ENCODE assay signal across 8 mouse cellular contexts in genomic region chr15:83563327-83563856, GRCm38 (mm10). TPM values are rescaled to one million over a fixed set of nuclear protein-coding genes. Genes with fewer than 3 reads are reported as not detected.
DNase-seq lines count a peak whose midpoint lies in the region; ATAC-seq and TF ChIP-seq lines count a peak whose summit lies in the region.

Gene Tspo (plus strand): TSS chr15:83563592.
Gene Mcat (minus strand): TSS chr15:83563787.

- no peaks in the 10 kb centered on the region for H3K27me3 ChIP-seq in liver, embryonic 15.5 days
- H3K27me3 ChIP-seq in neural tube, embryonic 13.5 days: peaks cover 35% of the 10 kb centered on the region

- no peak for DNase-seq in ES-E14 (ENCODE audit: low read depth, low spot score)
- peak; percentile 60 to 65 for DNase-seq in gastrocnemius, postnatal 36 days
- DNase-seq in urinary bladder, adult 18-20 months (ENCODE audit: low spot score in 2 of 2): peak; percentile 59 to 76
- DNase-seq in cerebellum, adult 9-11 months: no peak

- H3K4me2 ChIP-seq in liver, embryonic 15.5 days: peak within 1 kb of the TSS; percentile 91
- peak within 1 kb of the TSS; percentile 70 for H3K4me2 ChIP-seq in neural tube, embryonic 13.5 days

- TF ChIP-seq POLR2A in bone marrow, adult 2 months (IDR thresholded peaks at IDR 0.05; ENCODE audit: borderline replicate concordance, control insufficient read depth, low read depth, low read length): peak; percentile 87; the same call in 1 of the 2 replicates

- intact Hi-C loops in gastrocnemius, postnatal 36 days (cut with DNase I): no loop called here

- peak within 1 kb of the TSS; percentile 27 for H3K27ac ChIP-seq in ES-E14 (ENCODE audit: insufficient read depth, low read depth, low read length, poor library complexity, severe bottlenecking)
- H3K27ac ChIP-seq in bone marrow, adult 2 months (ENCODE audit: control insufficient read depth, insufficient read depth, low read depth, low read length, poor library complexity): peak within 1 kb of the TSS; percentile 92
- peak within 1 kb of the TSS; percentile 93 for H3K27ac ChIP-seq in liver, embryonic 15.5 days (replicated peaks)
- no peak within 1 kb of the TSS for H3K27ac ChIP-seq in neural tube, embryonic 13.5 days (replicated peaks)

- H3K4me1 ChIP-seq in ES-E14 (ENCODE audit: control insufficient read depth in 2 of 2, insufficient read depth in 2 of 2, low read length in 2 of 2, poor library complexity in 1 of 2): peaks cover 2 to 23% of the 10 kb centered on the region in 2 experiments; a peak in 1 of 4 replicates
- peaks cover 5% of the 10 kb centered on the region for H3K4me1 ChIP-seq in bone marrow, adult 2 months (ENCODE audit: control insufficient read depth, insufficient read depth, low read length)
- H3K4me1 ChIP-seq in liver, embryonic 15.5 days (replicated peaks): peaks cover 65% of the 10 kb centered on the region
- peaks cover 20% of the 10 kb centered on the region for H3K4me1 ChIP-seq in neural tube, embryonic 13.5 days (replicated peaks)

- ATAC-seq in inflammation-experienced regulatory T-cells, adult 6 months: peak; percentile 49
- ATAC-seq in liver, embryonic 15.5 days (ENCODE audit: insufficient read depth): peak; percentile 82
- ATAC-seq in neural tube, embryonic 13.5 days (ENCODE audit: low read depth): no peak

- peak within 1 kb of the TSS; percentile 49 for H3K9ac ChIP-seq in ES-E14 (ENCODE audit: insufficient read depth, low read depth, low read length, poor library complexity, severe bottlenecking)
- peak within 1 kb of the TSS; percentile 76 for H3K9ac ChIP-seq in liver, embryonic 15.5 days
- peak within 1 kb of the TSS; percentile 66 for H3K9ac ChIP-seq in neural tube, embryonic 13.5 days

- no peak for TF ChIP-seq CTCF in bone marrow, adult 2 months (IDR thresholded peaks at IDR 0.05; ENCODE audit: control insufficient read depth, insufficient read depth, low read length)

- peak within 1 kb of the TSS; percentile 55 to 62 for H3K4me3 ChIP-seq in ES-E14 (ENCODE audit: insufficient read depth in 1 of 2, low read depth in 1 of 2, low read length in 2 of 2, poor library complexity in 1 of 2, severe bottlenecking in 1 of 2)
- H3K4me3 ChIP-seq in bone marrow, adult 2 months (replicated peaks; ENCODE audit: control insufficient read depth, low read depth, low read length): peak within 1 kb of the TSS; percentile 97
- peak within 1 kb of the TSS; percentile 78 for H3K4me3 ChIP-seq in liver, embryonic 15.5 days (replicated peaks)
- H3K4me3 ChIP-seq in neural tube, embryonic 13.5 days: peak within 1 kb of the TSS; percentile 34

- in situ Hi-C loops in ES-E14 (cut with MboI; ENCODE audit: low sequenced_read_pairs in 2 of 2, unreplicated experiment in 2 of 2): no loop called here

- under 1% methylated on average over 28 of the region's 28 CpGs for WGBS in bone marrow, adult 2 months
- 1% methylated on average over 28 of the region's 28 CpGs for WGBS in liver, embryonic 15.5 days (ENCODE audit: insufficient replicate concordance)
- under 1% methylated on average over 28 of the region's 28 CpGs for WGBS in neural tube, embryonic 13.5 days

- H3K9me3 ChIP-seq in ES-E14 (ENCODE audit: control insufficient read depth, insufficient read depth, low read depth, low read length): no peaks in the 10 kb centered on the region
- H3K9me3 ChIP-seq in liver, embryonic 15.5 days (replicated peaks): no peaks in the 10 kb centered on the region
- H3K9me3 ChIP-seq in neural tube, embryonic 13.5 days: no peaks in the 10 kb centered on the region

- H3K36me3 ChIP-seq in ES-E14 (ENCODE audit: control insufficient read depth, insufficient read depth, low read length, poor library complexity, severe bottlenecking): no peaks in the 10 kb centered on the region
- no peaks in the 10 kb centered on the region for H3K36me3 ChIP-seq in liver, embryonic 15.5 days (replicated peaks)
- H3K36me3 ChIP-seq in neural tube, embryonic 13.5 days: no peaks in the 10 kb centered on the region

TF ChIP-seq in ES-E14, 5 proteins besides CTCF, POLR2A, EP300 and RAD21:
- TF ChIP-seq MAFK (IDR thresholded peaks at IDR 0.05; ENCODE audit: insufficient read depth, low read depth, low read length) (no peak), ZNF384 (IDR thresholded peaks at IDR 0.05; ENCODE audit: low read depth, low read length) (no peak), HCFC1 (IDR thresholded peaks at IDR 0.05; ENCODE audit: borderline replicate concordance, insufficient read depth, low read length) (no peak), CHD2 (IDR thresholded peaks at IDR 0.05; ENCODE audit: low read depth, low read length) (no peak), ZC3H11A (IDR thresholded peaks at IDR 0.05; ENCODE audit: borderline replicate concordance, low read depth, low read length) (no peak)
TF ChIP-seq in ES-E14: peak in this region for 0.

RNA-seq across cellular contexts. Expression of gene Tspo, which starts in this region (rescaled TPM):
- total RNA-seq in ES-E14 (2012; rRNA removed): 43.4 and 44.7 TPM in 2 replicates
- 80.1 and 97.0 TPM in 2 replicates for polyA plus RNA-seq in bone marrow, adult 2 months (2011; ENCODE audit: insufficient read depth, insufficient read length, low replicate concordance, missing spikeins)
- 10 to 100 TPM; 20.8 to 23.4 TPM for total RNA-seq in gastrocnemius, postnatal 36 days (2021)
- polyA plus RNA-seq in inflammation-experienced regulatory T-cells, adult 6 months (2017; shearing (Covaris generic)): 100 to 1,000 TPM; 311 to 463 (median 342) TPM
- polyA plus RNA-seq in liver, embryonic 15.5 days (2015; fragmentation: Nextera tagmentation; extraction: Ambion mirVana): 202 and 217 TPM in 2 replicates
- 13.1 and 13.4 TPM in 2 replicates for polyA plus RNA-seq in neural tube, embryonic 13.5 days (2015; fragmentation: Nextera tagmentation; extraction: Ambion mirVana)

RNA-seq across cellular contexts. Expression of gene Mcat, which starts in this region (rescaled TPM):
- 24.3 and 30.9 TPM in 2 replicates for total RNA-seq in ES-E14 (2012; rRNA removed)
- 5.4 and 11.0 TPM in 2 replicates for polyA plus RNA-seq in bone marrow, adult 2 months (2011; ENCODE audit: insufficient read depth, insufficient read length, low replicate concordance, missing spikeins)
- total RNA-seq in gastrocnemius, postnatal 36 days (2021): 10 to 100 TPM; 18.2 to 20.1 TPM
- 1 to 10 TPM; 3.0 to 5.2 (median 4.1) TPM for polyA plus RNA-seq in inflammation-experienced regulatory T-cells, adult 6 months (2017; shearing (Covaris generic))
- polyA plus RNA-seq in liver, embryonic 15.5 days (2015; fragmentation: Nextera tagmentation; extraction: Ambion mirVana): 15.4 and 16.8 TPM in 2 replicates
- polyA plus RNA-seq in neural tube, embryonic 13.5 days (2015; fragmentation: Nextera tagmentation; extraction: Ambion mirVana): 33.4 and 36.3 TPM in 2 replicates

Comparison
In these comparisons a context has a peak if more than half of its experiments do, and no peak if none do; other contexts are left out.
1. DNase-seq: peak in gastrocnemius, postnatal 36 days (2 of 2) and urinary bladder, adult 18-20 months (2 of 2); none in ES-E14 (single experiment) and cerebellum, adult 9-11 months (single experiment).
2. H3K4me3 ChIP-seq: peak in every context shown above with its lines; median percentile 97 in bone marrow, adult 2 months; 78 in liver, embryonic 15.5 days; 58 in ES-E14; 34 in neural tube, embryonic 13.5 days.
3. Peak in every context shown above with its lines, with median percentiles within 50 percentile points of each other: H3K9ac ChIP-seq.